Mouse (Mus musculus) urinary bladder, adult 18-20 months (tissue): Measurements from ENCODE around the gene Gm826.

Experiments used
- DNase-seq, 2 experiments: peaks; one replicate each; pipeline ENCODE4 v3.0.0; 2022; ENCODE audit warnings: low spot score in 2 of 2, mixed read lengths in 2 of 2

The Gm826 gene

GRCm38 (mm10) chr2:160288538-160289151 lies 45.3 kb downstream of the Gm826 start:
- DNase-seq, result no peak

- DNase-seq, result no peak
These were observed 57.9 kb downstream of the Gm826 start for GRCm38 (mm10) chr2:160275959-160276657.

GRCm38 (mm10) chr2:160267828-160268453 lies 66.0 kb downstream of the Gm826 start:
- DNase-seq, result no peak

- no peak for DNase-seq
These were observed 70.1 kb downstream of the Gm826 start for GRCm38 (mm10) chr2:160263861-160264260.

- DNase-seq, result no peak
These were observed 72.4 kb downstream of the Gm826 start for GRCm38 (mm10) chr2:160261538-160261937.
